Mouse (Mus musculus) testis, postnatal 10 days (tissue): Measurements from ENCODE around the gene Ltn1.
A peak's percentile ranks its signal among the peaks of the same experiment; 100 is the strongest.

ENCODE experiments used
- DNase-seq: peaks from one replicate; pipeline ENCODE4 v3.0.0; 2021; ENCODE audit warnings: low spot score

The Ltn1 gene

DNA sequence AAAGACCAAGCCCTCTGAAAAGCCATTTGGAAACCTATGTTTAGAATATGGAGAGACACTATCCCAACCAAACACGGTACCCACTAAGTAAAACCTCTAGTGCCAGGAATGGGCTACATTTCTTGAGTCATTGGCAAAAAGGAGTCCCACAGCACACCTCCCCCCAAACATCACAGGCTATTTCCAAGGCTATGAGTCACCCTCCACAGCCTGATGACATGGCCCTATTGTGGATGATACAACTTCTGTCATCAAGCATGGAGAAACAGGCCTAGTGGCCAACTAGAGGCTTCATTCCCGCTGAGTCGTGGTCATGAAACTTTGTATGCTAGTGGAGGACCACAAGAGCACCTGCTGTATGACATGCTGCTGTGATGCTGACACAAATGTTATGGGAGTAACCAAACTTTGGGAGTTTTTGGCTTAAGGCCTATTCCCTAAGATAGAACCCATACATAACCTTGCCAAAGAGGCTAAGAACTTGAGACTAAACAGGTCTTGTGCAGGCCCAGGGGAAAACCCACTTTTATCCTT lies 44.9 kb downstream of the Ltn1 start:
- no peak for DNase-seq

DNA sequence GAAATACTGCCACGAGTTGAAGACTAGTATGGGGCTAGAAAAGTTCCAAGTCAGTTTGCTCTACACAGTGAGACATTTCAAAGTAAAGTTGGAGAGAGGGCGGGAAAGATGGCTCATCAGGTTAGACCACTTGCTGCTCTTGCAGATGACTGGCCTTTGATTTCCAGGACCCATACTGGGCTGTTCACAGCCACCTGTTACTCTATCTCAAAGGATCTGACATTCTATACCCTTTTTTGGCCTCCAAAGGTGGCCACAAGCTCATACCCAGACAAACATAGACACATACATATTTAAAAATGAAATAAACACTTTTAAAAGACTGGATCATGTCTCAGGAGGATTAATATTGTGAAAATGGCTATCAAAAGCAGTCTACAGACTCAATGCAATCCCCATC lies 48.0 kb downstream of the Ltn1 start:
- DNase-seq = no peak

- no peak for DNase-seq
These were observed 49.4 kb downstream of the Ltn1 start for GRCm38 (mm10) chr16:87382996-87383395.

GRCm38 (mm10) chr16:87366445-87366844 lies 66.0 kb downstream of the Ltn1 start:
- no peak for DNase-seq

DNA sequence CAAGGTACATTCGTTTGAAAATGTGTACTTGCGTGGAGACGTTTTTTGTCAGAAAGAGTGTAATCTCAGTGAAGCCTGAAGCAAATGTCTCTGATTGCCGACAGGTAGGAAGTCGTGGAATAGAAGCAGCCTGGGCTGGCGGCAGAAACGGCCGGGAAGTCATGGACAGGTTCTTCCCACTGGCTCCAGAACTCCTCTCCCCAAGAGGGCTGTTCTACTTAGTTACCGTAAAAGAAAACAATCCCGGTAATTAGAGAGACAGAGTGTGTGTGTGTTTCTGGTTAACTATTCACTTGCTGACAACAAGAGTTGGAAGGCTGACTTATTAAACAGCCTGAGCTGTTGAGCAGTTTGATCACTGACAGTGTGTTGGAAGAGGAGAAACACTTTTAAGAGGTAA lies 66.4 kb downstream of the Ltn1 start:
- no peak for DNase-seq

- DNase-seq = peak; percentile 60
These were observed 68.2 kb downstream of the Ltn1 start for GRCm38 (mm10) chr16:87364231-87364630.

DNA sequence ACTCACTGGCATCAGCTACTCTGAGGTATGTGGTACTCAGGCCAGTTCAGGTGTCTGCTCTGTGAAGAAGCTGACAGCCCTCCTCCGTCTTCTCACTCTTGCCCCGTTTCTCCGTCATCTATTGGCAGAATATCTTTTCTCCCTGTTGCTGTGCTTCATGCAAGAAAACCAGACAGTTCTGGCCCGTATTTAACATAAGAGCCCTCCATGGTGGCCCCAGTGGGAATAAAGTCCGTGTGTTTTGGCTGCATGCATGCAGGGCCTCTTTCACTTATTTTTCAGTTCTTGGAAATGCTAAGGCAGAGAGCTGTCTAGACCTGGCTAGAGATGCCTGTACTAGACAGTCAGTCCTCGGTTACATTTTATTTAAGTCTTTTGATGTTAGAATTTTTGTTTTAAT lies 72.3 kb downstream of the Ltn1 start:
- DNase-seq = no peak

GRCm38 (mm10) chr16:87354748-87355147 lies 77.7 kb downstream of the Ltn1 start:
- DNase-seq = no peak

GRCm38 (mm10) chr16:87354075-87354583 lies 78.3 kb downstream of the Ltn1 start, which contains the start of gene N6amt1:
N6amt1 (plus strand) TSS chr16:87354185.
- peak; percentile 93 for DNase-seq

DNA sequence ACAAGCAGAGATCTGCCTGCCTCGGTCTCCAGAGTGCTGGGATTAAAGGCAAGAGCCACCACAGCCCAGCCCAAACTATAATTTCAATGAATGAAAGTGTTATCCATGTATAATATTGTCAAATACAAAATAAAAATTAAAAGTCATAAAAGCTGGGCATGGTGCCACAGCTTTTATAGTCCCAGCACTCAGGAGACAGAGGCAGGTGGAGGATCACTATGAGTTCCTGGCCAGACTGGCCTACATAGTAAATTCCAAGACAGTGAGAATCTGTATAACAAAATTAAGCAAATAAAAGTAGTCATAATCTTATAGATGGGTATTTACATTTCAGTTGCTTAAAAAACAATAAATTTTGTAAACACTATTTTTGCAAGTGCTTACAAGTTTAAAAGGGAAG lies 78.8 kb downstream of the Ltn1 start:
- no peak for DNase-seq

DNA sequence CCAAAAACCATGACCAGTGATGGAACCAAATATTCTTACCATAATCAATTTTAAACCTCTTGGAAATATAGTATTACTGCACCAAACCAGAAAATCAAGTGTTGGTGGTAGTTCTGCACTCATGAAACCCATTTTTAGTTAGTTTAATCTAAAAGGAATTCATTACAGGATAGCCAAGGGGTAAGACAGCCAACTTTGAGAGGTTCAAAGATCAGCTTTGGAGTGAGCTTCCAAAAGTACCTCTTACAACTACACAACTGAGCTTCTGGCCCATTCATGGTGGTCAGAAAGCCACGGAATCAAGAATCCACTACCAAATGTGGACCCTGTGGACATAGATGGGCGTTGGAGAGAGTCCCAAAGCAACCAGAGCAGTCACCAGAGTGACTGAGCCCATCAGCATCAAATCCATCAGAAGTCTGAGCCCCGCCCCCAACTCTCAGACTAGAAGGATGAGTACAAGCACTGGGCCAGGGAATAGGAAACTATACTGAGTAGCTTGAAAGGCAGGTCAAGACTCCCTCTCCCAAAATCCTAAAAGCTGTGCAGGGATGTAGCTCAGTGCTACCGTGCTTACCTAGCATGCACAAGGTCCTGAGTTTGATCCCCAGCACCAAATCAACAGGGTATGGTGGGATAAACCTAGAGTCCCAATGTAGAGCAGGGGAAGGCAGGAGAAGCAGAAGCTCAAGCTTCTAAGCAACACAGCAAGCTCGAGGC lies 80.9 kb downstream of the Ltn1 start:
- no peak for DNase-seq

DNA sequence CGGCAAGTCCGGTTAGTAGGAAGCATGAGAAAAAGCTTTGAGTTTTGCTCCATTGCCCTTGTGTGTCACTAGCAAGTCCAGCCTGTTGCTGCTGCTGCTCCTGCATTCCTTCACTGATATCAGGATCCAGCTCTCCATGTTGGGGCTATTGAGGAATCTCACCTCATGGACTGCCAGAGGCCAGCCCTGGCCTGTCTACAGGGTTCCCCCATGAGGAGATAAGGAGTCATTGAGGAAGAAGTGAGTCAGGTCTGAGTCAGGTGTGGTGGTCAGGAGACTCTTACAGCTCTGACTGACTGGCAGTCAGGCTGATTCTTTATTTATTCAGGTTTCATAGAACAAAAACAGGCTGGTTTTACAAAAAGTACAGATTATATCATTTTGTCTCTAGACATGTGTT lies 84.3 kb downstream of the Ltn1 start:
- DNase-seq = no peak

DNA sequence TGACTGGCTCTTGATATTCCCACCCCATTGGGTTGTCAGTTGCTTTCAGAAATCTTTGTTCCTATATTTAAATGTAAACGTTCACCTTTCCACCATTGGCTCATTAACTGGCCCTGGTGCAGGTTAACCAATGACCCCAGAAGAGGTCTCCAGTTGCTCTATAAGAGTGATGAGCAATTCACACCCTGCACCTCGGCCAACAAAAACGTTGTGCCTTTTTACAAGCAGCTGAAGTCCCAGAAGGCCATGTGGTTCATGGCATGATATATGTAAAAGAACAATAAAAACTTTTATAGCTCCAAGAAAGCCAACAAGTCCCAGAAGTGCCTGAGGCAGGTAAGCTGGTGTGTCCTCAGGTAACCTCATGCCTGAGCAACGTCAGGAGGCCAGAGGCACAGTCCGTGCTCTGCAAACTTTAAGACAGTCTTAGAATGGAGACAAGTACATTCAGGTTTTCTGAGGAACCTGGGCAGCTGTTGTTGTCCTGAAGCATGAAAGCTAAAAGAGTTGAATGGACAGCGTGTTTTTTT lies 91.3 kb downstream of the Ltn1 start:
- no peak for DNase-seq

- no peak for DNase-seq
These were observed 97.7 kb downstream of the Ltn1 start for GRCm38 (mm10) chr16:87334756-87335155.

GRCm38 (mm10) chr16:87329986-87330385 lies 102.4 kb downstream of the Ltn1 start:
- no peak for DNase-seq
